Mouse (Mus musculus) heart, embryonic 13.5 days (tissue): ENCODE measurements around the gene Naa35. TPM values are rescaled to one million over a fixed set of nuclear protein-coding genes. Genes with fewer than 3 reads are reported as not detected.

Experiments used
- ATAC-seq: fragments of 200-750 bp; cut with Nextera tagmentation; 2 replicates; pipeline ENCODE4 v1.8.0; 2017; ENCODE audit warnings: moderate TSS enrichment; ENCODE audit not compliant: insufficient number of reproducible peaks, low FRiP score, low TSS enrichment; ENCODE audit errors: extremely low read depth
- H3K27ac ChIP-seq: fragments of 300-500 bp; sonication (generic); replicated peaks from 2 replicates; pipeline ENCODE4 v1.5.1; 2015; ENCODE audit warnings: moderate library complexity, mild to moderate bottlenecking, inconsistent platforms
- H3K27me3 ChIP-seq: fragments of 300-500 bp; sonication (generic); replicated peaks from 2 replicates; pipeline ENCODE4 v1.6.1; 2015; ENCODE audit warnings: mild to moderate bottlenecking, inconsistent platforms
- H3K36me3 ChIP-seq: fragments of 300-500 bp; sonication (generic); 2 replicates; pipeline ENCODE4 v1.6.1; 2015; ENCODE audit warnings: mild to moderate bottlenecking, inconsistent platforms
- H3K4me1 ChIP-seq: fragments of 300-500 bp; sonication (generic); 2 replicates; pipeline ENCODE4 v1.6.1; 2015; ENCODE audit warnings: inconsistent platforms
- H3K4me2 ChIP-seq: fragments of 300-500 bp; sonication (generic); 2 replicates; pipeline ENCODE4 v1.6.1; 2015; ENCODE audit warnings: inconsistent platforms, mild to moderate bottlenecking, moderate library complexity
- H3K4me3 ChIP-seq: fragments of 300-500 bp; sonication (generic); 2 replicates; pipeline ENCODE4 v1.5.1; 2015; ENCODE audit warnings: moderate library complexity, mild to moderate bottlenecking, inconsistent platforms
- H3K9ac ChIP-seq: fragments of 300-500 bp; sonication (generic); 2 replicates; pipeline ENCODE4 v1.6.1; 2015; ENCODE audit warnings: inconsistent platforms, mild to moderate bottlenecking, moderate library complexity
- H3K9me3 ChIP-seq: fragments of 300-500 bp; sonication (generic); 2 replicates; pipeline ENCODE4 v1.6.1; 2016; ENCODE audit warnings: inconsistent platforms
- WGBS: fragments of 180-500 bp; shearing (Covaris S2); methylation state at CpG from one replicate; pipeline ENCODE4 v1.1.7; 2015; ENCODE audit warnings: mixed read lengths; 5-methylcytosine and 5-hydroxymethylcytosine counted together
- polyA plus RNA-seq: library from polyadenylated mRNA; unstranded; fragments of >200 nt; fragmentation: Nextera tagmentation; extraction: Ambion mirVana; gene quantifications from 2 replicates; pipeline ENCODE4 v1.2.1, GENCODE M21; 2015

Naa35 gene
- polyA plus RNA-seq, 1 experiment from 2014 or later = 68.5 TPM

DNA sequence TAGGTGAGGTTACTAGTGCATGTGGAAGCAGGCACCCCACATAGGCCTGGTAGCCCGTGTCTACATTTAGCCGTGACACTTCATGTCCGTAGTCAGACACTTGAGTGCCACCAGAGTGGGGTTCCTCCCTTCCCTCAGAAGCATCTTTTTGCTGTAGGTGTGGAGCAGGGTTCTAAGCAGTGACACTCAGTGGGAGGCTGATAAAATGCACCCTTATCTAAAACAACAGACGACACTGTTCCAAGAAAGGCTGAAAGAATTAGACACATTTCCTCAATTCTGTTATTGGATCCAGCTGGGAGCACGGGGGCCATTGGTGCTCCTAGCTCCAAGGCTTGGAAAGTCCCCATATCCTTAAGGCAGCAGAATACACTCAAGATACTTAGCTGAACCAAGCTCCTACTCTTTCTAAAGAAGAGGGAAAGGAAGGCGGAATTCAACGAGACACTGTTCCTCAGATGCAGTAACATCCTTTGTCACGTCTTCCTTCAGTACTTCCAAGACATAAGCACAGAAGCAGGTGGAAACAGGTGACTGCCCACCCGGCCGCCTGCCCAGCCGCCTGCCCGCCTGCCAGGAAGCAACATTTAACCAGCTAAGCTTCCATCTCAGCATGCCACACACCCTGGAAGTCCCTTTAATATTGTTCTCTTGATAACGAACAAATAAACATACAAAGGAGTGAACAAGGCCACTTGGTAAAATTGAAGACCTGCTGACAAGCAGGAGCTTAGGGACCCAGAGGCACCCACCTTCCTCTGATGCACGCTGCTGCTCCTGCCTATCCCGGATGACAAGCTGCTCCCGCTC, 54.5 kb downstream of the Naa35 start:
- Histone ChIP-seq H3K4me3 (no peak overlapping the region), H3K4me1 (peaks cover 26% of the 10 kb centered on the region), H3K9me3 (no peaks in the 10 kb centered on the region), H3K36me3 (peaks cover 65% of the 10 kb centered on the region), H3K27me3 (no peaks in the 10 kb centered on the region), H3K27ac (no peak overlapping the region), H3K9ac (no peak overlapping the region), H3K4me2 (no peak overlapping the region)
- no peak for ATAC-seq
- WGBS = 66% methylated on average over 16 of the region's 16 CpGs

DNA sequence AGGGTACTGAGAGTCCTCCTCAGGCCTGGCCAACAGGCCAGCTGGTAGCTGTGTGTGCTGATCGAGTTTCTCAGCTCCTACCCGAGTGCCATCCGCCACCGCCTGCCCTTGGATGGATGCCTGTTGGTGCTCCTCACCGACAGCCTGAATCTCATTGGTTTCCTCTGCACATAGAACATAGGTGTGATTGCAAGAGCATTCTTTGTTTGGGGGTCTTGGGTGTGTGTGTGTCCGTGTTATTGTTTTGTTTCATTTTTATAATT, 55.0 kb downstream of the Naa35 start:
- H3K4me1 ChIP-seq = peaks cover 26% of the 10 kb centered on the region
- H3K36me3 ChIP-seq = peaks cover 64% of the 10 kb centered on the region
- H3K9ac ChIP-seq = no peak overlapping the region
- no peaks in the 10 kb centered on the region for H3K9me3 ChIP-seq
- no peak for ATAC-seq
- H3K4me2 ChIP-seq = no peak overlapping the region
- no peak overlapping the region for H3K4me3 ChIP-seq
- WGBS = 85% methylated on average over 6 of the region's 6 CpGs
- no peaks in the 10 kb centered on the region for H3K27me3 ChIP-seq
- no peak overlapping the region for H3K27ac ChIP-seq

DNA sequence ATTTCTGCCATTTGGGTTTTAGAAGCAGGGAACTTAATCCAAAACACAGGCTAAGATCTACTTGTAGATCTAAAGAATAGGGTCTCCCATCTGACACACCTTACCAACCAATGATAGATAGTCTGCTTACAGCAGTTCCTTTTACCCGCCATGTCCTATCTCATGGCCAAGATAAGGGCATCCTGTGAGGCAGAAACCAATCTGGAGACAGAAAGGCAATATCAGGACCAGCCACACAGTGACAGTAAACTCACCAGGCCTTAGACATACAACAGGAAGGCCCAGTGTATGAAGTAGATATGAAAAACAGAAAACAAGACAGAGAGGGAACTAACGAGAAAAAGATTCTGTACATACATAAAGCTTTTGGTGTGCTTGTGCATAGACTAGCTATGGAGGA, 57.8 kb downstream of the Naa35 start:
- H3K4me1 ChIP-seq = peaks cover 53% of the 10 kb centered on the region
- H3K9ac ChIP-seq = no peak overlapping the region
- H3K36me3 ChIP-seq = peaks cover 41% of the 10 kb centered on the region
- no peaks in the 10 kb centered on the region for H3K27me3 ChIP-seq
- 42% methylated on average over 2 of the region's 2 CpGs for WGBS
- H3K27ac ChIP-seq = no peak overlapping the region
- no peak overlapping the region for H3K4me2 ChIP-seq
- H3K4me3 ChIP-seq = no peak overlapping the region
- ATAC-seq = no peak
- no peaks in the 10 kb centered on the region for H3K9me3 ChIP-seq

DNA sequence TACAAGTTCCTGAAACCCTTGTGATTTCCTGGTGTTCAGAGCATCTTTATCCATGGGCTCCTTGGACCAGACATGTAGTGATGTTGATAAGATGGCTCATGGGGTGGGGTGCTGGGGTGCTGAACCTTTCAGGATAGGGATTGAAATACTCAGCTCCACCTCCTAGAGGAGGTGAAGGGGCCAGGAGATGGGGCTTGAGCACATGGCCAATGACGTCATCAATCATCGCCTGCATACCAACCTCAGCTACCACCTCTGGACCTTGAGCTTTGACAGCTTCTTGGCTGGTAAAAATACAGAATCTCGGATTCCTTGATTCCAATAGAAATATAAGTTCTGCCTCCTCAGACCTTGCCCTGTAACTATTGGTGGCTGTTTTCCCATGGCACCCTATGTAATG, 60.4 kb downstream of the Naa35 start:
- peaks cover 39% of the 10 kb centered on the region for H3K4me1 ChIP-seq
- ATAC-seq = no peak
- WGBS = 67% methylated on average over 3 of the region's 3 CpGs
- H3K27ac ChIP-seq = peak overlapping the region; percentile 50
- no peaks in the 10 kb centered on the region for H3K9me3 ChIP-seq
- no peak overlapping the region for H3K4me2 ChIP-seq
- H3K27me3 ChIP-seq = no peaks in the 10 kb centered on the region
- peaks cover 43% of the 10 kb centered on the region for H3K36me3 ChIP-seq
- no peak overlapping the region for H3K9ac ChIP-seq
- H3K4me3 ChIP-seq = no peak overlapping the region

DNA sequence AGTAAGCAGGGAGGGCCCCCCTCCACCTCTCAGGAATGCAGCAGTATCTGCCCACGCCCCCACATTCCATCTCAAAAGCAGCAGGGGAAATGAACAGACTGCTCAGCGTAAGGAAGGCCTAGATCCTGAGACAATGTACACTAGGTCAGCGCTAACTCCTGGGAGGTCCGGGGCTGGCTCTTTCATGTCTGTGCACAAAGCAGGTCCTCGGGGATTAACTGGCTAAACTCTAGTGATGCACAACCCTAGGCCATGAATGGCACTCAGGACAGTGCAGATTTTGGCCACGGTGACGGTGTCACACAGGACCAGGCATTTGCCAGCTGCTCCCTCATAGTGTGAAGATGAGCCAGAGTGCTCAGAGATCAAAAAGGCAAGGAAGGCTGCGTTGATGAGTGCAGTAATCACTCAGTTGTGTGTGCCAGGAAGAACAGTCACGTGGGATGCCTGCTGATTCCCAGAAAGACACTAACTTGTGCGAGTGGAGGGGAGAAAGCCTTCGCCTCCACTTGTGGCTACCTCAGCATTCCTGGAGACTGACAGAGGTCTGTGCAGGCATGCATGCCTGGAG, 61.7 kb downstream of the Naa35 start:
- Histone ChIP-seq H3K4me3 (no peak overlapping the region), H3K4me1 (peaks cover 29% of the 10 kb centered on the region), H3K36me3 (peaks cover 43% of the 10 kb centered on the region), H3K4me2 (no peak overlapping the region), H3K27me3 (no peaks in the 10 kb centered on the region), H3K9me3 (no peaks in the 10 kb centered on the region), H3K9ac (no peak overlapping the region), H3K27ac (peak overlapping the region; percentile 50)
- no peak for ATAC-seq
- 47% methylated on average over 11 of the region's 11 CpGs for WGBS

DNA sequence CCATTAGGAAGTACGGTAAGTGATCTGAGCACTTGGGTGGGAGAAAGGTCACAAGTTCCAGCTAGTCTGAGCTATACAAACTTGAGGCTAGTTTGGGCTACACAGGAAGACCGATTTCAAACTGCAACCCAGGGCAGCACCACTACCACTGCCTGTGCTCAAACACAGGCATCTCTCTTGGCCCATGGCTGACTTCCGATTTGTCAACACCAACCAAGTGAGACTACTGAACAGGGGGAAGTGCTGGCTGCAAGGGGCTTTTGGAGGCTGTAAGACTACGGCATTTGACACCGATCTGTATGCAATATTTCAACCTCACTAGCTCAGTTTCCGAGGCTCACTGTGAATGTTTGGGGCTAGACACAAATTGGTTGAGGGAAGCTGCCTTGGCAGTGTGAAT, 62.4 kb downstream of the Naa35 start:
- Histone ChIP-seq H3K36me3 (peaks cover 37% of the 10 kb centered on the region), H3K27me3 (no peaks in the 10 kb centered on the region), H3K4me1 (peaks cover 32% of the 10 kb centered on the region), H3K4me3 (no peak overlapping the region), H3K27ac (peak overlapping the region; percentile 34; the same call in 1 of the 2 replicates), H3K9me3 (no peaks in the 10 kb centered on the region), H3K4me2 (no peak overlapping the region), H3K9ac (no peak overlapping the region)
- WGBS = 69% methylated on average over 6 of the region's 6 CpGs
- ATAC-seq = no peak

DNA sequence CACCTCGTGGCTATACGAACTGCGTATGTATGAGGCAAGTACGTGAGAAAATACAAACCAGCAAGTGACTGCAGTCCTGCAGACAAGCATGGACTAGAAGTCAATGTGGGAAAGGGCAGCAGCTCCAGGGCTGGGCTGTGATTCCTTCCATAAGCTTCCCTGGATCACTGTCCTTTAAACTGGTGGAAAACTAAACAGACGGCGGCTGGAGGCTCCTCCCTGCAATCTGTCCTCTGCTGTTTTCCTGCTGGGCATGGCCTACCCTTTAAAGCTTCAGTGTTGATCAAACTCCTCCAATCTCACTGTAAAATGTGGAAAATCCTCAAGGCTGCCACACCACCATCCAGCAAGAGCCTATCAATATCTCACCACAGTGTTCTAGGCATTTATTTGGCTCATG, 63.5 kb downstream of the Naa35 start:
- no peak for ATAC-seq
- 85% methylated on average over 6 of the region's 6 CpGs for WGBS
- peaks cover 43% of the 10 kb centered on the region for H3K4me1 ChIP-seq

DNA sequence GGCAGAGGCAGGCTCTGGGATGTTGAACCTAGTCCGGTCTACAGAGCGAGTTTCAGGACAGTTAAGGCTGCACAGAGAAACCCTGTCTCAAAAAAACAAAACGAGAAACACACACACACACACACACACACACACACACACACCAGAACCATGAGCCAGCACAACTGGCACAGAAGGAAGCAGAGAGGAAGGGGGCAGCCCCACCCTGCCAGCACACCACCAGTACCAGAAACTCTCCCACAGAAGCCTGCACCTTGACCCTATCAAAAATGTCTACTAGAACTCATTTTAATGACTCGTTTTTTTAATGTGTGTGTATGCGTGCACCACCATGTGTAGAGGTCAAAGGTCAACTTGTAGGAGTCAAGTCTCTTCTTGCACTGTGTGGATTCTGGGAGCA, 64.7 kb downstream of the Naa35 start:
- Histone ChIP-seq H3K27ac (no peak overlapping the region), H3K4me2 (no peak overlapping the region), H3K9me3 (no peaks in the 10 kb centered on the region), H3K36me3 (peaks cover 36% of the 10 kb centered on the region), H3K4me1 (peaks cover 46% of the 10 kb centered on the region), H3K9ac (no peak overlapping the region), H3K4me3 (no peak overlapping the region), H3K27me3 (no peaks in the 10 kb centered on the region)
- ATAC-seq = no peak
- WGBS = 82% methylated on average over 5 of the region's 5 CpGs

More for the DNA sequence above, 63.5 kb downstream of the Naa35 start:
- Histone ChIP-seq H3K27me3 (no peaks in the 10 kb centered on the region), H3K36me3 (peaks cover 32% of the 10 kb centered on the region), H3K4me3 (no peak overlapping the region), H3K9me3 (no peaks in the 10 kb centered on the region), H3K27ac (no peak overlapping the region), H3K4me2 (no peak overlapping the region), H3K9ac (no peak overlapping the region)

DNA sequence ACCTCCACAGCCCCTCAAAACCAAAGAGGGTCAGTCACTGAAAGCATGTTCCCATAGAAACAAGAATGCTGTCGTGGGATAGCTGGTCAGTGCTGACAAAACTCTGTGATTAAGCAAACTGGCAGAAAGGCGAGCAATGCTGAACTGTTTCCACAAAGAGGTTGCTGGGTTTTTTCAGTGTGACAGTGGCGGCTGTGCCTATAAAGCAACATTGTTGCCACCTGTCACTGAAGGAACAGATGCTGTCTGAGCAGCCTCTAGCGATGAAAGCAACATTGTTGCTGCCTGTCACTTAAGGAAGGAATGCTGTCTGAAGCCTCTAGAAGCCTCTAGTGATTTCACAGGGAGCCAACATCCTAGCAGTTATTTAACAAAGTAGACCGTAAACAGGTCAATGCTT, 67.6 kb downstream of the Naa35 start:
- H3K4me2 ChIP-seq = no peak overlapping the region
- H3K4me1 ChIP-seq = peaks cover 28% of the 10 kb centered on the region
- no peak overlapping the region; the same call in 1 of the 2 replicates for H3K9ac ChIP-seq
- no peak overlapping the region for H3K4me3 ChIP-seq
- WGBS = 44% methylated on average over 5 of the region's 5 CpGs
- H3K27ac ChIP-seq = no peak overlapping the region
- no peaks in the 10 kb centered on the region for H3K9me3 ChIP-seq
- no peak for ATAC-seq
- peaks cover 31% of the 10 kb centered on the region for H3K36me3 ChIP-seq
- H3K27me3 ChIP-seq = no peaks in the 10 kb centered on the region

DNA sequence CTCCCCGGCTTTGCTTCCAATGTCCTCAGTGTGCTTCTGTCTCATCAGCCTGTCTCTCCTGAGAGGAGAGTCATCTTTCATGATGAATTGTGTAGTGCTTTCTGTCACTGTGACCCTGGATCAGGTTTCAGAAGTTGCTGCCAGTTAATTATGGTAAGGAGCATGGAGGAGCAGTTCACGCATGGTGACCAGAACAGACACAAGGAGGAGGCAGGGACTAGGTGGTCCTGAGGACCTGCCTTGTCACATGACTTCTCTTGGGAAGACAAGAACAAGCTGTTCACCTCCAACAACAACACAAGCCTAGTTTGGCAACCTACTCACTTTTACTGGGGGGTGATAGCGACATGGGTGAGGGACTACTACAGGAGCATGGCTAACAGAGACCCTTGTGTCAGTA, 68.1 kb downstream of the Naa35 start:
- Histone ChIP-seq H3K36me3 (peaks cover 31% of the 10 kb centered on the region), H3K27me3 (no peaks in the 10 kb centered on the region), H3K4me1 (peaks cover 23% of the 10 kb centered on the region), H3K4me3 (no peak overlapping the region), H3K9me3 (no peaks in the 10 kb centered on the region), H3K4me2 (no peak overlapping the region), H3K9ac (no peak overlapping the region; the same call in 1 of the 2 replicates), H3K27ac (no peak overlapping the region)
- ATAC-seq = no peak
- WGBS = 61% methylated on average over 3 of the region's 3 CpGs

DNA sequence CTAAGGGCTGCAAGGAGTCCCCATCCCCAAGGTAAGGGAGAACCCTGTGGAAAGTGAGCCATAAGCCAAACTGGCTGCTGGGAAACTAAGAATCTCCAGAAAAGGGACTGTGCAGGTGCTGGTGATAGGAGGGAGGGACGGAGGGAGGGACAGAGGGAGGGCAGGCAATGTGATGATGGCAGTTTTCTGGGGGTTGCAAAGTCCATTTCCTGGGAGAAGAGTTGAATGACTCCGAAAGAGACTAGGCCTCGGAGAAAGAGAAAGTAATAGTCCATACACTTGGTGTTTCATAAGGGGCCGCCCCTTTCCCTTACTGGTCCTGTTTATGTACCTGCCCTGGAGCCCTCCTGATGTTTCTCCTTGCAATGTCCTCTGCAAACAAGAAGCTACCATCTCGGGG, 69.4 kb downstream of the Naa35 start:
- ATAC-seq = no peak
- H3K9me3 ChIP-seq = no peaks in the 10 kb centered on the region
- H3K27me3 ChIP-seq = no peaks in the 10 kb centered on the region
- no peak overlapping the region for H3K4me3 ChIP-seq
- 76% methylated on average over 5 of the region's 5 CpGs for WGBS
- no peak overlapping the region for H3K4me2 ChIP-seq
- no peak overlapping the region for H3K9ac ChIP-seq
- H3K36me3 ChIP-seq = peaks cover 22% of the 10 kb centered on the region
- no peak overlapping the region for H3K27ac ChIP-seq
- H3K4me1 ChIP-seq = peaks cover 23% of the 10 kb centered on the region

DNA sequence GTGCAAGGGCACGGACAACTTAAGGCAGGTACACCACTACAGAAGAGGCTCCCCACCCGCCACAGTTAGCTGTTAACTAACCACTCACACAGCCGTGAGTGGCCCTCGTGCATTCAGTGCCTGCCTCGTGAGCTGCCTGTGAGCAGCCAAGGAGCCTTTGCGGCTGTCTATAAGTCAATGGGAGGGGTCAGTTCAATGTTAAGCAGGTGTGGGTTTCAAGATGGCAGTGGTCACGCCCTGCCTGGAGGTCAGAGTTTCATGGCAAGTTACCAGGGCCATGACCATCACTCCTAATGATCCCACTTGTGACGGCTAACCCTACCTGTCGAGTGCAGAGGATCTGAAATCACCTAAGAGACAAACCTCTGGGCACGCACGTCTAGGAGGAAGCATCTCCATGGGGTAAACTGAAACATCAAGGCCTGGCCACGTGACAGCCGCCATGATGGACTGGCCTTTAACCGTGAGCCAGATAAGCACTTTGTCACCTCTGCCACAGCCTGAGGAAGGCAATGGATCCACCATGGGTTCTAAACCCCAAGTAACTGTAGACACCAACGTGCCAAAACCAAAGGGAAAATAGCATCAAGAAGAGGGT, 70.8 kb downstream of the Naa35 start:
- H3K27me3 ChIP-seq = no peaks in the 10 kb centered on the region
- no peak overlapping the region for H3K9ac ChIP-seq
- H3K9me3 ChIP-seq = no peaks in the 10 kb centered on the region
- H3K4me2 ChIP-seq = no peak overlapping the region
- no peak for ATAC-seq
- WGBS = 90% methylated on average over 15 of the region's 15 CpGs
- peaks cover 23% of the 10 kb centered on the region for H3K4me1 ChIP-seq
- no peak overlapping the region for H3K27ac ChIP-seq
- peaks cover 22% of the 10 kb centered on the region for H3K36me3 ChIP-seq
- no peak overlapping the region for H3K4me3 ChIP-seq
